Mouse (Mus musculus): ENCODE measurements around the gene Atp10a. TPM values are rescaled to one million over a fixed set of nuclear protein-coding genes. Genes with fewer than 3 reads are reported as not detected.
A peak's percentile ranks its signal among the peaks of the same experiment; 100 is the strongest.

Atp10a gene
- polyA plus RNA-seq, 1 experiment from 2014 or later, result 3.2 TPM

DNA sequence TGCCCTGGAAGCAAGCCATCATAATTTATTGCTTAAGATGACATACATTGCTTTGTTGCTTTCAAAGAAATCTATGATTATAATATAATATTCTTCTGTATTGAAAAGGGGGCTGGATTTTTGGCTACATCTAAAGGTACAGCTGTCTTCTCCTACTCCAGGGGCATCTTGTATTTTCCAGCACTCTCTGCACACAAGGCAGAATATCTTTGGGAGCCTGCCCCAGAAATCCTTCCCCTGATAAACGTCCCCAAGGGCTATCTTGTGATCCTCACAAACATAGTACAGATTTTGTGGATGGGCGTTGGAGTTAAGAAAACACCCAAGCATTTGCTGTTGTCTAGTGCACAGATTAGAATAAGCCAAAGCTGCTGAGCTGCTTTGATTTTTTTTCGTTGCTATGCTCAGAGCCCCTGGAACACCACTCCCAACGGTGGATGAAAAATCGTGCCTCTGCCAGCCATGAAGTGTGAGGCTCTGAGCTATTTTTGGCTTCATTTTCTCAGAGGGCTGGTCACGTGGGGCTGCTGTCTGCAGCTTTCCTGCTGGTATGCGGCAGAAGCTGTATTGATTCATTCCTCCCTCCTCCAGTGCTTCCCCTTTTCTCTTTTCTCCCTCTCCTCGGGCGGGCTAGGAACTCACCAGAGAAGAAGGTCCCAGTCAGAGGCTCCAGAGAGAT, 187.9 kb downstream of the Atp10a start:
- Histone ChIP-seq H3K36me3 (ENCODE audit: control insufficient read depth, insufficient read depth, low read length) (no peaks in the 10 kb centered on the region), H3K4me2 (ENCODE audit: low read length) (peak overlapping the region; percentile 42), H3K9ac (ENCODE audit: low read length) (peak overlapping the region; percentile 5; the same call in 1 of the 2 replicates), H3K4me3 (ENCODE audit: low read depth, low read length) (no peak overlapping the region), H3K27ac (ENCODE audit: low read depth) (peak overlapping the region; percentile 87), H3K4me1 (replicated peaks; ENCODE audit: control insufficient read depth, insufficient read depth, low read length) (peaks cover 32% of the 10 kb centered on the region), H3K27me3 (replicated peaks; ENCODE audit: control insufficient read depth, insufficient read depth, low read length) (no peaks in the 10 kb centered on the region), H3K9me3 (ENCODE audit: control insufficient read depth, low read length) (no peaks in the 10 kb centered on the region)
- peak; percentile 80 for DNase-seq (ENCODE audit: low spot score)
- WGBS, result 2% methylated on average over 9 of the region's 9 CpGs
- peak; percentile 90 for ATAC-seq (replicated peaks; ENCODE audit: low FRiP score, low TSS enrichment, low read depth)

DNA sequence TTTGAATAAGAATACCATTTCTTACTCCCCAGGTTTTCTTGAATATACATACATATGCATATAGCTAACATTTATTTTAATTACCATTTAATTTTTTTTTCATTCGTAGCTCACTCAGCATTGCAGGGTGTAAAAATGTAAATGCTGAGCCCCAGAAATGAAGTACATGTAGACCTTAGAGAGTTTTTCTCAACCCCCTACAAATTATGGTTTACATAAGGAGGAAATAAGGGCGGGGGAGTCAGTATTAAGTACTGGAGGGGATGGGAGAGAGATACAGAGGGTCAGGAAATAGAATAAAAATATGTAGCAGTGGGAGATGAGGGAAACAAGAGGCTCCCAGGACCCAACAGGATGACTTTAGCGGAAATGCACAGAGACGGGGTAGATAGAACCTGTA, 188.5 kb downstream of the Atp10a start:
- H3K9ac ChIP-seq (ENCODE audit: low read length), result no peak overlapping the region
- H3K4me2 ChIP-seq (ENCODE audit: low read length), result peak overlapping the region; percentile 42
- peak overlapping the region; percentile 87 for H3K27ac ChIP-seq (ENCODE audit: low read depth)
- no peaks in the 10 kb centered on the region for H3K36me3 ChIP-seq (ENCODE audit: control insufficient read depth, insufficient read depth, low read length)
- 18% methylated on average over 4 of the region's 4 CpGs for WGBS
- ATAC-seq (replicated peaks; ENCODE audit: low FRiP score, low TSS enrichment, low read depth), result no peak
- H3K4me1 ChIP-seq (replicated peaks; ENCODE audit: control insufficient read depth, insufficient read depth, low read length), result peaks cover 32% of the 10 kb centered on the region
- no peak for DNase-seq (ENCODE audit: low spot score)
- no peaks in the 10 kb centered on the region for H3K27me3 ChIP-seq (replicated peaks; ENCODE audit: control insufficient read depth, insufficient read depth, low read length)
- no peak overlapping the region for H3K4me3 ChIP-seq (ENCODE audit: low read depth, low read length)
- no peaks in the 10 kb centered on the region for H3K9me3 ChIP-seq (ENCODE audit: control insufficient read depth, low read length)

DNA sequence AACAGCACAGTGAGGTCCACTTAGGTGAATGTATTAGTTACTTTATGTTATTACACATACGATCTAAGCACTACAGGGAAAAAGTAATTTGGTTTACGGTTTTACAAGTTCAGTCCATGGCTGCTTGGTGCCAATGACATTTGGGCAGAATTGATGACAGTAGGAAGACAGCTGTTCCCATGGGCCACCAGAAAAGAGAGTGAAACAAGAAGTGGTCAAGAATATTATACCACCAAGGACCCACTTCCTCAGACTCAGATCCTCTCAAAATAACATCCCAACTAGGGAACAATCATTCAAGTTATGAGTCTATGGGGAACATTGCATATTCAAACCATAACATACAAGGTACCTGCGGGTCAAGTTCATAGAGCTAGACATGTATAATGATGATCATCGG, 203.0 kb downstream of the Atp10a start:
- 85% methylated on average over 4 of the region's 4 CpGs for WGBS
- H3K4me1 ChIP-seq (replicated peaks; ENCODE audit: control insufficient read depth, insufficient read depth, low read length), result no peaks in the 10 kb centered on the region
- DNase-seq (ENCODE audit: low spot score), result no peak

DNA sequence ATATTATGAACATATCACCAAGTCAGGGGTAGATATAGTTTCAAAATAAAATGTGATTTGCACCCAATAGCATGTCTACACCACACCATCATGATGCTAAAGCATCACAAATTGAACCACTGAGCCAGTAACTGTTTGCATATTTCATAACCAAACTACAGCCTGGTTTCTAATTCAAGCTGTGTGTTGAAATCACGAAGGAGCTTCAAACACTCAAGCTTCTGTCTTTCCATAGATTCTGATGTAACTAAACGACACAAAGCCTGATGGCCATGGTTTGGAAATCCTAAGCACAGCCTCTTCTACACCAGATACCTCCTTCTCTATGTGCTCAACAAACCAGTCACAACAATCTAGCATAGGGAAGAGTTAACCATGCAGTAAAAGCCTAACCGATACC, 207.2 kb downstream of the Atp10a start:
- DNase-seq (ENCODE audit: low spot score) (no peak), ATAC-seq (replicated peaks; ENCODE audit: low FRiP score, low TSS enrichment, low read depth) (no peak)
- Histone ChIP-seq H3K27me3 (replicated peaks; ENCODE audit: control insufficient read depth, insufficient read depth, low read length) (no peaks in the 10 kb centered on the region), H3K4me1 (replicated peaks; ENCODE audit: control insufficient read depth, insufficient read depth, low read length) (no peaks in the 10 kb centered on the region), H3K9ac (ENCODE audit: low read length) (no peak overlapping the region), H3K36me3 (ENCODE audit: control insufficient read depth, insufficient read depth, low read length) (no peaks in the 10 kb centered on the region), H3K27ac (ENCODE audit: low read depth) (no peak overlapping the region), H3K4me3 (ENCODE audit: low read depth, low read length) (no peak overlapping the region), H3K9me3 (ENCODE audit: control insufficient read depth, low read length) (no peaks in the 10 kb centered on the region), H3K4me2 (ENCODE audit: low read length) (no peak overlapping the region)
- WGBS, result 86% methylated on average over 3 of the region's 3 CpGs

More for the DNA sequence above, 203.0 kb downstream of the Atp10a start:
- H3K27me3 ChIP-seq (replicated peaks; ENCODE audit: control insufficient read depth, insufficient read depth, low read length), result no peaks in the 10 kb centered on the region
- H3K9me3 ChIP-seq (ENCODE audit: control insufficient read depth, low read length), result no peaks in the 10 kb centered on the region
- no peak overlapping the region for H3K27ac ChIP-seq (ENCODE audit: low read depth)
- no peak overlapping the region for H3K4me2 ChIP-seq (ENCODE audit: low read length)
- H3K36me3 ChIP-seq (ENCODE audit: control insufficient read depth, insufficient read depth, low read length), result no peaks in the 10 kb centered on the region
- H3K4me3 ChIP-seq (ENCODE audit: low read depth, low read length), result no peak overlapping the region
- H3K9ac ChIP-seq (ENCODE audit: low read length), result no peak overlapping the region
- ATAC-seq (replicated peaks; ENCODE audit: low FRiP score, low TSS enrichment, low read depth), result no peak

DNA sequence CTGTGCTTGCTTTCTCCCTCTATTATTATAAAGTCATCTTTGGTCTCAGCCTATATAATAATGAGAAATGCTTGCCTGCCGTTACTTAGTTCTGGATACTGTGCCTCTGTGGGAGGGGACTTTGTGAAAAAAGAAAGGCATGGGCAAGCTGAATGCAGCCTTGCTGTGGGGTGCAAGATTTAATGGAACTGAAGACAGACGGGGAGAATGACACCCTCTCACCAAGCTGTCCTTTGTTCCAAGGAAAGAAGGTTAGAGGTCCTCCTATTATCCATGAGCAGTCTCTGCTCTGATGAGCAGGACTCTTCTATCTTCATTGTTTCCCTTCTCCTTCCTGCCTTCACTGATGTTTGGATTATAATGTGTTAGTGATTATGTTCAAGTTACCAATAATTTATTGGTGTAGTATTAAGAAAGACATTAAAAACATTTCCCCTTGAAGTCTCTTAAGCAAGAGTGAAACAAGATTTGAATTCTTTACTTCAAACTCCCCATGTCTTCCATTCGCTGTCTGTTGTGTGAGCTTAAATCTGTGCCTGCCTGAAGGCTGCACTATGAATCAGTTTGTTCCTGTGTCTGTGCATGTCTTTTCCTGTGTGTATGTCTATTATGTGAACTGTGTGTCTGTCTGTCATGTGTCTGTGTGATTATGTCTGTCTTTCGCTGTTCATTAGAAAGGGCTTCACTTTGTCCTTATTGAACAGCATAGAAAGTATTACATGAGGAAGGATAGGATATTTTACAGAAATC, 211.1 kb downstream of the Atp10a start:
- Histone ChIP-seq H3K4me1 (replicated peaks; ENCODE audit: control insufficient read depth, insufficient read depth, low read length) (no peaks in the 10 kb centered on the region), H3K4me2 (ENCODE audit: low read length) (no peak overlapping the region)

DNA sequence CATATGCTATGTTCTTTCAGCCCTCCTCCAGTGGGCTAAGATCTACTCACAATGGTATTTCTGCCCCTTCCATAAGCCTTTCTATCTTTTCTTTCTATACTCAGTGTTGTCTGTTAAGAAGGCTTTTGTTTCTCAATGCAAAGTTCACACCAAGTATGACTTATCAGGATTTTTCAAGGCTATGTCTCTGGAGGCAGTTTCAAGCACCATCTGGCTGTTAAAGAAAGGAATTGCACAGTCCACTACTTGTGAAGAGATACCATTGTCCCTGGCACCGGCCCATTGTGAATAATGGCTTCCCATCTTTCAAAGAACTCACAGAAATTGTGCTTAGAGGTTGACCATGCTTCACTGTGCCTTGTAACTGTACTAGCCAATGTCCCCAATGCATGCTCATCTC, 214.7 kb downstream of the Atp10a start:
- Histone ChIP-seq H3K9me3 (ENCODE audit: control insufficient read depth, low read length) (no peaks in the 10 kb centered on the region), H3K4me2 (ENCODE audit: low read length) (no peak overlapping the region), H3K36me3 (ENCODE audit: control insufficient read depth, insufficient read depth, low read length) (no peaks in the 10 kb centered on the region), H3K4me1 (replicated peaks; ENCODE audit: control insufficient read depth, insufficient read depth, low read length) (no peaks in the 10 kb centered on the region), H3K9ac (ENCODE audit: low read length) (no peak overlapping the region), H3K4me3 (ENCODE audit: low read depth, low read length) (no peak overlapping the region), H3K27ac (ENCODE audit: low read depth) (no peak overlapping the region), H3K27me3 (replicated peaks; ENCODE audit: control insufficient read depth, insufficient read depth, low read length) (no peaks in the 10 kb centered on the region)
- 73% methylated on average over 1 of the region's 1 CpGs for WGBS
- DNase-seq (ENCODE audit: low spot score), result no peak
- no peak for ATAC-seq (replicated peaks; ENCODE audit: low FRiP score, low TSS enrichment, low read depth)

More for the DNA sequence above, 211.1 kb downstream of the Atp10a start:
- Histone ChIP-seq H3K27me3 (replicated peaks; ENCODE audit: control insufficient read depth, insufficient read depth, low read length) (no peaks in the 10 kb centered on the region), H3K9me3 (ENCODE audit: control insufficient read depth, low read length) (no peaks in the 10 kb centered on the region), H3K36me3 (ENCODE audit: control insufficient read depth, insufficient read depth, low read length) (no peaks in the 10 kb centered on the region), H3K4me3 (ENCODE audit: low read depth, low read length) (no peak overlapping the region), H3K9ac (ENCODE audit: low read length) (no peak overlapping the region), H3K27ac (ENCODE audit: low read depth) (no peak overlapping the region)
- WGBS, result 63% methylated on average over 4 of the region's 4 CpGs
- no peak for DNase-seq (ENCODE audit: low spot score)
- ATAC-seq (replicated peaks; ENCODE audit: low FRiP score, low TSS enrichment, low read depth), result no peak

DNA sequence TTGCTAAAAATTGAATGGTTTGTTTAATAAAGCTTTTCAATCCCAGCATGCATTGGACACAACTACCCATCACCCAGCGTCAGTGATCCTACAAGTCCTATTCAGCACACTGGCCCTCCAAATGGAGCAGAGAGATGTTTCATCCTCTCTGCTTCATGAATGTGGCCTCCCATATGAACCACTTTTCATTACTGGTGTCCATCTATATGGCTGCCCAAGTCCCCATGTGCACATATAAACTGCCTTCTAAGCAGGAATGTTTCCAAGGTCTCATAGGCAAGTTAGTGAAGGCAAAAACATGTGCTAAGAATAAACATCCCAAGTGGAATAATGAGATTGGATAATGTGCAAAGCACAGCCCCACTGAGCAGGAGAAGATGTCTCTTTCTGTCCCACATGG, 217.7 kb downstream of the Atp10a start:
- no peak for DNase-seq (ENCODE audit: low spot score)
- no peak for ATAC-seq (replicated peaks; ENCODE audit: low FRiP score, low TSS enrichment, low read depth)

More for the DNA sequence above, 217.7 kb downstream of the Atp10a start:
- Histone ChIP-seq H3K9ac (ENCODE audit: low read length) (no peak overlapping the region), H3K4me1 (replicated peaks; ENCODE audit: control insufficient read depth, insufficient read depth, low read length) (no peaks in the 10 kb centered on the region), H3K27me3 (replicated peaks; ENCODE audit: control insufficient read depth, insufficient read depth, low read length) (no peaks in the 10 kb centered on the region), H3K4me3 (ENCODE audit: low read depth, low read length) (no peak overlapping the region), H3K27ac (ENCODE audit: low read depth) (no peak overlapping the region), H3K36me3 (ENCODE audit: control insufficient read depth, insufficient read depth, low read length) (no peaks in the 10 kb centered on the region), H3K4me2 (ENCODE audit: low read length) (no peak overlapping the region), H3K9me3 (ENCODE audit: control insufficient read depth, low read length) (no peaks in the 10 kb centered on the region)
- WGBS, result 94% methylated on average over 1 of the region's 1 CpGs
